Mouse (Mus musculus): Measurements from ENCODE around the gene Zfp358. TPM values are rescaled to one million over a fixed set of nuclear protein-coding genes. Genes with fewer than 3 reads are reported as not detected.

Zfp358 gene
- polyA plus RNA-seq (2012; ENCODE audit: insufficient read depth, insufficient read length, missing spikeins) = 12.6 and 13.9 TPM in 2 replicates

DNA sequence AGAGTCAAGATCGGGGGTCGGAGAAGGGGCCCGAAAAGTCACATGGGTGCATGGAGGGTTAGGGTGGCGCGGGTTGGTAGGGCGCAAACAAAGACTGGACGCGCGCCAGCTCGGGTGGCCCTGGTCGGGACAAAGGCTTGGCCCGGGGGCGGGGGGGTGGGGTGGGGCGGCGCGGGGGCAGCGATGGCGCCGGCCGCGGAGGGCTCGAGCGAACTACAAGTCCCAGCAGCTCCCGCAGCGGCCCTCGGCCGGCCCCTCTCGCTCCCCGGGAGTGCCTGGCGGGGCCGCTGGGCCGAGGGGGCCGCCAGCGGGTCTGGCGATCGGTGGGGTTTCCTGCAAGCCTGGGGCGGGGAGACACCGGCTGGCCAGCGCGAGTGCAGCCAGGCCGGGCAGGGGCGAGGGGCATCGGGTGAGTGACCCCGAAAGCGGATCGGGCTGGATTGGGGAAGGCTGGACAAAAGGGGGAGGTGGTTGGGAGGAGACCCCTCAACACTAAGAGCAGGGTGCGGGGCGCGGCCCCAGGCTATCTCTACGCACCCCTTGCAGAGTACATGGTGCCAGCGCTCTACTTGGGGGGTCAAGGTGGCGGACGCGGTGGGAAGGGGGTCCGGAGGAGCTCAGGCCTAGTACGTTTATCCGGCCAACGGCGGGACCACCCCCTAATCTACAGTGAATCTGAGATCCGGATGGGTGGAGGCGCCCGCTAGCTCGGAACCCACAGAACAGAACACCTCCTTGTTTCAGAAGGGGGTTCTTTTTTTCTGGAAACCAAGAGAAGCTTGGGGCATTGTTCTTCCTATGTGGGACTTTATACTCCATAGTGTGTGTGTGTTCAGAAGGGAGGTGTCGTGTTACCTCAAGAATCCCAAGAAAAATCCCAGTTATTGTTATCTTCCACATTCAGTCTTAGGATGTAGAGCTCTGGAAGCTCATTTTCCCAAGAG, at the start of gene Zfp358:
Zfp358 (plus strand) TSS at position 238 of the 944 bp plus-strand sequence.
- H3K4me3 ChIP-seq (ENCODE audit: insufficient read depth, low read depth, low read length) = peak within 1 kb of the TSS; percentile 100
- peak within 1 kb of the TSS; percentile 79 for H3K27ac ChIP-seq (replicated peaks; ENCODE audit: low read depth, low read length)
- H3K4me1 ChIP-seq (ENCODE audit: control insufficient read depth, insufficient read depth, insufficient read length, low read length) = peaks cover 4% of the 10 kb centered on the region; the same call in 1 of the 2 replicates

DNA sequence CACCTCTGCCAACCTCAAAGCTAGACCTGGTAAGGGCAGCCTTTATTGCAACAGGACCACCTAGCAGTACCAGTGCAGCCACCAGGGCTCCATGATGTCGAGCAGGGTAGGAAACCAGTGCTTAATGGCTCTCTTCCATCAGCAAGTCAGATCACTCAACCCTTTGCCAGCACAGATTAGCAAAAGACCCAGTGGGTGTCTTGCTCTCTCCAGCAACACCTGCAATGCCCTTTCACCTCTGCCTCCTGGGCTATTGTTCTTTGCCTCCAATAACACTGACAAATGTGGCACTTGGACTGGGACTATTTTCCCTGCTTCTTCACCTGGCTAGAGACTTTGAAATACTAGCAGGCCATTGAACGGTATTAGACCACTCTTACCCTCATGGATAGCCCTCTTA, 43.7 kb upstream of the Zfp358 start:
- H3K4me3 ChIP-seq (ENCODE audit: insufficient read depth, low read depth, low read length) = no peak overlapping the region
- H3K4me1 ChIP-seq (ENCODE audit: control insufficient read depth, insufficient read depth, insufficient read length, low read length) = no peaks in the 10 kb centered on the region
- no peak overlapping the region for H3K27ac ChIP-seq (replicated peaks; ENCODE audit: low read depth, low read length)

DNA sequence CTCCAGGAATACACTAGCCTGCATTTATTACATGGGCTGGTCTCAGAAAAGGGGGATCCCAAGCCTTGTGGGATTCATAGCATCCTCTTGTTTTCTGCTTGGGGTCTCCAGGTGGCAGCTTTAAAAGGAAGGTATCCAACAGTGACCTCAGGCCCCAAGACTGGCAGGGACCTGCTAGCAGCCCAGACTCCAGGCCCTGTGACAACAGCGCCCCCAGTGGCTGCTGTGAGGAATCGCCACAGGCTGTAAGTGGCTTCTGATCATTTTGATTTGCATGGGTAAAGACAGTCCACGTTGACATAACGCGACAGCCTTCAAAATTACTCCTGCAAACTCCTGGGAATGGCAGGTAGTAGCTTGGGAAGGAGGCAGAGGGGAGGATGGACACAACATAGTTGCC, 42.3 kb upstream of the Zfp358 start:
- no peak overlapping the region for H3K4me3 ChIP-seq (ENCODE audit: insufficient read depth, low read depth, low read length)
- H3K4me1 ChIP-seq (ENCODE audit: control insufficient read depth, insufficient read depth, insufficient read length, low read length) = no peaks in the 10 kb centered on the region
- H3K27ac ChIP-seq (replicated peaks; ENCODE audit: low read depth, low read length) = no peak overlapping the region

DNA sequence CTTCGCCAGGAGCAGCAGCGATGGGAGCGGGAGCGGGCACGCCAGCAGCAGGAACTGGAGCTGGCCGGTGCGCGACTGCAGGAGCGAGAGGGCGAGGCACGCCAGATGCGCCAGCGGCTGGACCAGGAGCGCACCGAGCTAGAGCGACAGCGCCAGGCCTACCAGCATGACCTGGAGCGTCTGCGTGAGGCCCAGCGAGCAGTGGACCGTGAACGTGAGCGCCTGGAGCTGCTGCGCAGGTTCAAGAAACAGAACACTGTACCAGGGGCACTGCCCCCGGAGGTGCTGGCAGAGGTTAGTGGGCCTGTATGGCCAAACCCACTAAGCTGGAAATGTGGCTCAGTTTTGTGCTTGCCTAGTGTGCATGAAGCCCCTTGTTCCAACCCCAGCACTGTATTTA, 40.9 kb upstream of the Zfp358 start:
- Histone ChIP-seq H3K4me3 (ENCODE audit: insufficient read depth, low read depth, low read length) (no peak overlapping the region), H3K4me1 (ENCODE audit: control insufficient read depth, insufficient read depth, insufficient read length, low read length) (no peaks in the 10 kb centered on the region), H3K27ac (replicated peaks; ENCODE audit: low read depth, low read length) (no peak overlapping the region)

DNA sequence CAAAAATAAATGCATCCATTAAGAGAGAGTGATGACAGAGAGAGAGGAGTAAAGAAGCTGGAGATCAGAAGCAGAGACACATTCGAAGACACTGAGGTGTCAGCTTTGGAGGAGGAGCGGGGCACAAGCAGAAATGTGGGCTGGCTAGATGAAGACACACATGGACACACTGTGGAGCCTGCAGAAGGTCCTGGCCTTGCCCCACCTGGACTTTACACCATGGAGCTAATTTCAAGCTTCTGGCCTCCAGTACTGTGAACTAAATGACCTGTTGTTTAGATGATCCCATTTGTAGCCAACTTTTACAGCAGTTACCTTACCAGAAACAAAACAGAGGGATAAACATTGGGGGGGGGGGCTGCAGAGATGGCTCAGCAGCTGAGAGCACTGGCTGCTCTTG, 29.7 kb upstream of the Zfp358 start:
- no peak overlapping the region for H3K27ac ChIP-seq (replicated peaks; ENCODE audit: low read depth, low read length)
- H3K4me3 ChIP-seq (ENCODE audit: insufficient read depth, low read depth, low read length) = no peak overlapping the region
- H3K4me1 ChIP-seq (ENCODE audit: control insufficient read depth, insufficient read depth, insufficient read length, low read length) = peaks cover 2% of the 10 kb centered on the region; the same call in 1 of the 2 replicates

DNA sequence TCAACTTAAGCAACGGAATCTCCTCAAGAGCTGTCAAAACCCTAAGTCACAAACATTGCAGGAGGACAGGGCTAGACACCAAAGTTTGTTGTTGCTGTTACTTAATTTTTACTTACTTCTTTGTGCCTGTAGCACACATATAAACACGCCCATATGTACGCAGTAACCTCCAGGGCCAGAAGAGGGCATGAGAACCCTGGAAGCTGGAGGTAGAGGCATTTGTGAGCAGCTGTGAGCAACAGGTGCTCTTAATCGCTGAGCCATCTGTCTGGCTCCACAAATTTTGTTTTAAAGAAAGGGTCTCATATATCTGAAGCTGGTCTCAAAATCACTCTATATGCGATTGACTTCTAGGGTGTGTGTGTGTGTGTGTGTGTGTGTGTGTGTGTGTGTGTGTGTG, 28.6 kb upstream of the Zfp358 start:
- no peak overlapping the region for H3K4me3 ChIP-seq (ENCODE audit: insufficient read depth, low read depth, low read length)
- no peak overlapping the region for H3K27ac ChIP-seq (replicated peaks; ENCODE audit: low read depth, low read length)
- peaks cover 4% of the 10 kb centered on the region; the same call in 1 of the 2 replicates for H3K4me1 ChIP-seq (ENCODE audit: control insufficient read depth, insufficient read depth, insufficient read length, low read length)

DNA sequence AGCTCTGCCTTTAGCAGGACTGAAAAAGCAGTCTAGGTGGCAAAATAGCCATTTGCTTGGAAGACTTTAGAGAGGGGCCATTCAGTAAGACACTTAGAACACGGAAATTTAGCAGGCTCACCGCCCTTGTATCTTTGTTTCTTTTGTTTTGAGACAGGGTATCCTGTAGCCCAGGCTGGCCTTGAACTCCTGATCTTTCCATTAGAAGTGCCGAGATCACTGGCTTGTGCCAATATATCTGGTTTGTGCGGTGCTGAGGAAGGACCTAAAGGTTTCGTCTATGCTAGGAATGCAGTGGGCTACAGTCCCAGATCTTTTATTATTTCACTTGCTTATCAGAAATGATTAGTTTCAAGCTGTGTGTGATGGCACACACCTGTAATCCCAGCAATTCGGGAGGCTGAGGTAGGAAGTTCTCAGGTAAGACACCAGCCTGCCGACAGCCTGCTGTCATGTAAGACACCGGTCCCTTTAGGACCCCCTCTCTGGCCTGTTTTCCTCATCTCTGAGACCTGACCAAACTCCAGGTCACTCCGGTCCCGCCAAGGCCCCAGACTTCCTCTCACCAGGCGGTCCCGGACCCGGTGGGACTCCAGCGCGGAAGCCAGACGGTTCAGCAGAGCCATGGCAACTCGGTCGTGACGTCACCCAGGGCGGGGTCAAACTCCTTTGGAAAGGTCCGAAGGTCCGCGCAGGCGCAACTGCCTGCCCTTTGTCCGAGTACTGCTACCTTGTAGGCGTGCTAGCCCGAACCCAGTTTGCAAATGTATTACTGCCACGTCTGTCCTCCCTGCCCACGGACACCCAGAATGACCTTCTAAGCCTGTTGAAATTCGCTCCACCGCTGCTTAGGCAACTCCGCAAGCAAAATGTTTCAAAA, 25.7 kb upstream of the Zfp358 start, which contains the start of gene Pex11g:
Pex11g (minus strand) TSS at position 675 of the 880 bp plus-strand sequence.
- H3K4me3 ChIP-seq (ENCODE audit: insufficient read depth, low read depth, low read length) = peak within 1 kb of the TSS; percentile 77
- peak within 1 kb of the TSS; percentile 87 for H3K27ac ChIP-seq (replicated peaks; ENCODE audit: low read depth, low read length)
- H3K4me1 ChIP-seq (ENCODE audit: control insufficient read depth, insufficient read depth, insufficient read length, low read length) = peaks cover 4% of the 10 kb centered on the region; the same call in 1 of the 2 replicates

DNA sequence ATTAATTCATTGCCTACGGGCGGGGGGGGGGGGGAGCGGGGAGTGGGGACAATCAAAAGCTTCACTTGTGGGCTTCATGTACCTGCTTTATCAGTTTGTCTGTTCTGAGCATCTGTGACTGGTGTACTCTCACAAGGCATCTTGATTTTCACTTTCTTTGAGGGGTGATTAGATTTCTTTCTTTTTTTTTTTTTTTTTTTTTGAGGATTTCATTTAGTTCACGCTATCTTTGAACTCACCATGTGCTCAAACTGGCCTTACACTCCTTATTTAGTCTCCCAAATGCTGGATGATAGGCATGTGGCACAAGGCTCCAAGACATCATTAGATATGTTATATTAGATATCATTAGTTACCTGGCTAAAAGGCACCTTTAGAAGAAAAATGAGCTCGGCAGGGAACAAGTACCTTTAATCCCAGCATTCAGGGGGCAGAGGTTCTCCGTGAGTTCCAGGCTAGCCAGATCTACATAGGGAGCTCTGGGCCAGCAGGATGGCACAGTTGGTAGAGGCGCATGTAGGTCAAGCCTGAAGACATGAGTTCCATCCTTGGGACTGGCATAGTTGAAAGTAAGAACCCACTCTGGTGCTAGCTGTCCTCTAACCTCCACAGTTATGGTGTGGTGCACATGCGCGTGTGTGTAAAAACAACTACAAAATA, 24.9 kb upstream of the Zfp358 start:
- Histone ChIP-seq H3K27ac (replicated peaks; ENCODE audit: low read depth, low read length) (peak overlapping the region; percentile 69), H3K4me3 (ENCODE audit: insufficient read depth, low read depth, low read length) (peak overlapping the region; percentile 77), H3K4me1 (ENCODE audit: control insufficient read depth, insufficient read depth, insufficient read length, low read length) (peaks cover 4% of the 10 kb centered on the region; the same call in 1 of the 2 replicates)

DNA sequence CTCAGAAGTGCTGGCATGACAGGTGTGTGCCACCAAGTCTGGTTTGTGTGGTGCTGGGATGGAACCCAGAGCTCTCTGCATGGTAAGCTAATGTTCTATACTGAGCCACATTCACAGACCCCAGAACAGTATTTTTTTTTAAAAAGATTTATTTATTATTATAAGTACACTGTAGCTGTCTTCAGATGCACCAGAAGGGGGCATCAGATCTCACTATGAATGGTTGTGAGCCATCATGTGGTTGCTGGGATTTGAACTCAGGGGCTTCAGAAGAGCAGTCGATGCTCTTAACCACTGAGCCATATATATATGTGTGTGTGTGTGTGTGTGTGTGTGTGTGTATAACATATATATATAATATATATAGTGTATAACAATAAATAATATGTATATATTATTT, 24.1 kb upstream of the Zfp358 start:
- H3K27ac ChIP-seq (replicated peaks; ENCODE audit: low read depth, low read length) = no peak overlapping the region
- H3K4me1 ChIP-seq (ENCODE audit: control insufficient read depth, insufficient read depth, insufficient read length, low read length) = peaks cover 4% of the 10 kb centered on the region; the same call in 1 of the 2 replicates
- H3K4me3 ChIP-seq (ENCODE audit: insufficient read depth, low read depth, low read length) = no peak overlapping the region

DNA sequence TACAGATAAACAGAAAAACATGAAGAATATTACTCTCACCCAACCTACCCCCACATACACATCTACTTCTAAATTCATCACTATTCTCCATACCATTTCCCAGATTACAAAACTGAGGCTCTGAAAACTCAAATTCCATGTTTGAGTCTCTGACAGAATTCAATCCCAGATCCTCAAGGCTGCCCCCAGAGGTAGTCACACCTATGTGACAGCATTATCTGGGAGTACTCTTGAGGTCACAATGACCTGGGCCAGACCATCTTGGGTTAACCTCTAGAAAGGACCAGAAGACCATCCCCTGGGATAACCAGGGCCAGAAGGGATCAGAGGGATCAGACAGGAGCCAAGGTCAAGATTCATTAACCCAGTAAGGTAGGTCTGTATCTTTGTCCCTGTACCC, 22.4 kb upstream of the Zfp358 start, which contains the start of gene Tex45:
Tex45 (plus strand) TSS at position 301 of the 400 bp plus-strand sequence.
- Histone ChIP-seq H3K27ac (replicated peaks; ENCODE audit: low read depth, low read length) (no peak within 1 kb of the TSS), H3K4me3 (ENCODE audit: insufficient read depth, low read depth, low read length) (no peak within 1 kb of the TSS), H3K4me1 (ENCODE audit: control insufficient read depth, insufficient read depth, insufficient read length, low read length) (peaks cover 4% of the 10 kb centered on the region; the same call in 1 of the 2 replicates)

DNA sequence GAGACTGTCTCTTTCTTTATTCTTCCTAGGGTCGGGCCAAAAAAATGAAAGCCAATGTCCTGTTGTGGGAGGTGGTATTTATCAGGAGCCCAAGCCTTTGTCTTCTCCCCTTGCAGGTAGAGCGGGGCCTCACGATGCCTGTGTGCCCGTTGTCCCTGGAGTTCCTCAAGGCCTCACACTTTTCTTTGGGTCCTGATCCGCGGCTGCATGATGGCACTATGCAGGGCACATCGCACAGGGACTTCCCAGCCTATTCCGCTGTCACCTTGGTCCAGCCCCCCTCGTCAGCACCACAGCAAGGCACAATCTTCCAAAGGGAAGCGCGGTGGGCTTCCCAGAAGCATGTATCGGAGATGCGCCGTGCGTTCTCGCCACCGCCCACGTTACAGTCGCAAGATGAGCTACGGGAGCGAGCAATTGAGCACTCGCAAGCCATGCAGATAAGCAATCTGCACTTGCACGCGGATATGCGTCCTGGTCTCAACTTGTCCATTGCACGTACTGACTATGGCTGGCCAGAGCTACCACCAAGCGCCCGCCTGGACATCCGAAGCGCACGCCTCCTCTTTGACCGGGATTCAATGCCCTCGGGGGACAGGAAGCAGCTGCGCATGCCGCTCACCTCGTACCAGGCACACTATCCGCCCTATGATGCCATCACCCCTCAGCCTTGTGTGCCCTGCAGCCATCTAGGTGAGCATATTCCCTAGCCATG, 17.1 kb upstream of the Zfp358 start:
- H3K4me1 ChIP-seq (ENCODE audit: control insufficient read depth, insufficient read depth, insufficient read length, low read length) = peaks cover 4% of the 10 kb centered on the region; the same call in 1 of the 2 replicates
- peak overlapping the region; percentile 24 for H3K4me3 ChIP-seq (ENCODE audit: insufficient read depth, low read depth, low read length)
- H3K27ac ChIP-seq (replicated peaks; ENCODE audit: low read depth, low read length) = no peak overlapping the region

DNA sequence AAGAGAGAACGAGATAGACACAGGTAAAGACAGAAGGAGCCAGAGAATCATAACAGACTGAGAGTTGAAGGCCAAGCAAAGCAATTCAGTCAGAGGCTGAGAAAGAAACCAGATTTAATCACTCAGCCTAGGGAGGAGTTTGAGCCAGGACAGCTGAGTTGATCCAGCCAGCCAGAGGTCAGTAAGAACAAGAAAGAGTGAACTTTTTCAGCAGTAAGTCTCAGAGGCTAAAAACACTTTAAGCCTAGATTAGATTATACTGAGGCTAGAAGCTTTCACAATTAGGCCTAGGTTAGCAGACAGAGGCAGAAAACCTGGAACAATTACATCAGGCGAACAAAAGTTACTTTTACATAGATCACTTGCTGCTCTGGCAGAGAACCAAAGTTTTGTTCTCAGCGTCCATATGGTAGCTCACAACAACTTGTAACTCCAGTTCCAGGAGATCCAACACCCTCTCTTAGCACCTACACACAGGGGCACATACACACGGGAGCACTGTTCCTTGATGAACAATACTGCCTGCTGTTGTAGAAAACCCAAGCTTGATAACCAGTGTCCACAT, 12.6 kb upstream of the Zfp358 start:
- H3K27ac ChIP-seq (replicated peaks; ENCODE audit: low read depth, low read length) = no peak overlapping the region
- peaks cover 4% of the 10 kb centered on the region; the same call in 1 of the 2 replicates for H3K4me1 ChIP-seq (ENCODE audit: control insufficient read depth, insufficient read depth, insufficient read length, low read length)
- H3K4me3 ChIP-seq (ENCODE audit: insufficient read depth, low read depth, low read length) = no peak overlapping the region

DNA sequence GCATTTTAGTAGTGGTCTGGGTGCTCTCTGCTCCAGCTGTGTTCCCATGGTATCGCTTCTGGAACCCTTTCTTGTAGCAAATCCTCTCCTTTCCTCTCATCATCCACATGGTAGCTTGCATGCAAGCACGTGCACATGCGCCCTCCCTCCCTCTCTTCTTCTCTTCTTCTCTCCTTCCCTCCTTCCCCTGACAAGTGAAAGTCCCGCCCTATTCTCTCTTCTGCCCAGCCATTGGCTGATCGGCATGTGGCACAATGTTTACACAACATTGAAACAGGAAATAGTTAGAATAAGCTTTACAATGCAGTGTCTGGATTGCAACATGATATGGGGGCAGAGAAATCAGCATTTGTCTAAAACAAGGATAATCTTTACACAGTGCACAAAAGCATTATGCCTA, 11.3 kb upstream of the Zfp358 start:
- Histone ChIP-seq H3K4me3 (ENCODE audit: insufficient read depth, low read depth, low read length) (no peak overlapping the region), H3K4me1 (ENCODE audit: control insufficient read depth, insufficient read depth, insufficient read length, low read length) (no peaks in the 10 kb centered on the region), H3K27ac (replicated peaks; ENCODE audit: low read depth, low read length) (no peak overlapping the region)

Data from brown adipose tissue, adult 24 weeks (tissue).